Mouse (Mus musculus) stomach, embryonic 14.5 days (tissue): ENCODE measurements around the gene Atxn1. TPM values are rescaled to one million over a fixed set of nuclear protein-coding genes. Genes with fewer than 3 reads are reported as not detected.

Experiments used
- ATAC-seq: fragments of 200-750 bp; cut with Nextera tagmentation; 2 replicates; pipeline ENCODE4 v1.8.0; 2017; ENCODE audit warnings: low read depth, moderate TSS enrichment; ENCODE audit not compliant: insufficient number of reproducible peaks, insufficient read depth, low FRiP score
- H3K27ac ChIP-seq: fragments of 300-500 bp; sonication (generic); 2 replicates; pipeline ENCODE4 v1.5.1; 2014; ENCODE audit warnings: mild to moderate bottlenecking, low read length, moderate library complexity, mixed read lengths
- H3K27me3 ChIP-seq: fragments of 300-500 bp; sonication (generic); 2 replicates; pipeline ENCODE4 v1.6.1; 2014; ENCODE audit warnings: low read length, control low read depth, mixed read lengths; ENCODE audit not compliant: control insufficient read depth, insufficient read depth
- H3K36me3 ChIP-seq: fragments of 300-500 bp; sonication (generic); 2 replicates; pipeline ENCODE4 v1.6.1; 2014; ENCODE audit warnings: mild to moderate bottlenecking, control low read depth, low read length, moderate library complexity, mixed read lengths; ENCODE audit not compliant: control insufficient read depth, insufficient read depth
- H3K4me1 ChIP-seq: fragments of 300-500 bp; sonication (generic); 2 replicates; pipeline ENCODE4 v1.6.1; 2014; ENCODE audit warnings: low read length, control low read depth, mixed read lengths; ENCODE audit not compliant: control insufficient read depth, insufficient read depth
- H3K4me2 ChIP-seq: fragments of 300-500 bp; sonication (generic); replicated peaks from 2 replicates; pipeline ENCODE4 v1.6.1; 2014; ENCODE audit warnings: low read depth, low read length, control low read depth
- H3K4me3 ChIP-seq: fragments of 300-500 bp; sonication (generic); 2 replicates; pipeline ENCODE4 v1.5.1; 2014; ENCODE audit warnings: low read depth, low read length, control low read depth
- H3K9ac ChIP-seq: fragments of 300-500 bp; sonication (generic); replicated peaks from 2 replicates; pipeline ENCODE4 v1.6.1; 2014; ENCODE audit warnings: low read depth, mild to moderate bottlenecking, control low read depth, low read length, moderate library complexity, mixed read lengths
- H3K9me3 ChIP-seq: fragments of 300-500 bp; sonication (generic); 2 replicates; pipeline ENCODE4 v1.6.1; 2016; ENCODE audit warnings: low read depth, low read length, control low read depth; ENCODE audit not compliant: control insufficient read depth
- WGBS: fragments of 180-500 bp; shearing (Covaris S2); extraction: QIAGEN DNeasy Blood & Tissue Kit; methylation state at CpG from one replicate; pipeline ENCODE4 v1.1.7; 2014; 5-methylcytosine and 5-hydroxymethylcytosine counted together
- polyA plus RNA-seq: library from polyadenylated mRNA; unstranded; fragments of >200 nt; fragmentation: Nextera tagmentation; extraction: Ambion mirVana; gene quantifications from 2 replicates; pipeline ENCODE4 v1.2.1, GENCODE M21; 2014

Atxn1 gene
- polyA plus RNA-seq, 1 experiment from 2014 or later = 6.5 TPM

GRCm38 (mm10) chr13:45687581-45687980 lies 277.2 kb downstream of the Atxn1 start:
- H3K4me3 ChIP-seq = no peak overlapping the region
- H3K9ac ChIP-seq = no peak overlapping the region
- ATAC-seq = no peak
- no peaks in the 10 kb centered on the region for H3K27me3 ChIP-seq
- no peaks in the 10 kb centered on the region for H3K36me3 ChIP-seq
- WGBS = 91% methylated on average over 8 of the region's 8 CpGs
- H3K9me3 ChIP-seq = no peaks in the 10 kb centered on the region
- H3K4me2 ChIP-seq = no peak overlapping the region
- no peaks in the 10 kb centered on the region for H3K4me1 ChIP-seq
- no peak overlapping the region for H3K27ac ChIP-seq

GRCm38 (mm10) chr13:45686309-45686582 lies 278.6 kb downstream of the Atxn1 start:
- 39% methylated on average over 3 of the region's 3 CpGs for WGBS
- H3K27me3 ChIP-seq = no peaks in the 10 kb centered on the region
- H3K4me1 ChIP-seq = no peaks in the 10 kb centered on the region
- no peak overlapping the region for H3K9ac ChIP-seq
- no peaks in the 10 kb centered on the region for H3K36me3 ChIP-seq
- no peak overlapping the region for H3K4me3 ChIP-seq
- no peaks in the 10 kb centered on the region for H3K9me3 ChIP-seq
- no peak for ATAC-seq
- no peak overlapping the region for H3K27ac ChIP-seq
- H3K4me2 ChIP-seq = no peak overlapping the region

GRCm38 (mm10) chr13:45685575-45686308 lies 279.1 kb downstream of the Atxn1 start:
- WGBS = 80% methylated on average over 7 of the region's 7 CpGs
- H3K27me3 ChIP-seq = no peaks in the 10 kb centered on the region
- no peaks in the 10 kb centered on the region for H3K4me1 ChIP-seq
- H3K4me2 ChIP-seq = no peak overlapping the region
- no peaks in the 10 kb centered on the region for H3K36me3 ChIP-seq
- no peak overlapping the region for H3K27ac ChIP-seq
- H3K9ac ChIP-seq = no peak overlapping the region
- H3K4me3 ChIP-seq = no peak overlapping the region
- ATAC-seq = no peak
- no peaks in the 10 kb centered on the region for H3K9me3 ChIP-seq

GRCm38 (mm10) chr13:45684891-45685311 lies 279.9 kb downstream of the Atxn1 start:
- H3K27ac ChIP-seq = no peak overlapping the region
- ATAC-seq = no peak
- 83% methylated on average over 4 of the region's 4 CpGs for WGBS

GRCm38 (mm10) chr13:45683991-45684390 lies 280.8 kb downstream of the Atxn1 start:
- H3K36me3 ChIP-seq = no peaks in the 10 kb centered on the region
- H3K4me2 ChIP-seq = no peak overlapping the region
- no peaks in the 10 kb centered on the region for H3K4me1 ChIP-seq
- H3K27me3 ChIP-seq = no peaks in the 10 kb centered on the region
- 80% methylated on average over 3 of the region's 3 CpGs for WGBS
- H3K9me3 ChIP-seq = no peaks in the 10 kb centered on the region
- no peak overlapping the region for H3K9ac ChIP-seq
- ATAC-seq = no peak
- H3K4me3 ChIP-seq = no peak overlapping the region
- H3K27ac ChIP-seq = no peak overlapping the region

More at GRCm38 (mm10) chr13:45684891-45685311, 279.9 kb downstream of the Atxn1 start:
- Histone ChIP-seq H3K4me2 (no peak overlapping the region), H3K9me3 (no peaks in the 10 kb centered on the region), H3K27me3 (no peaks in the 10 kb centered on the region), H3K9ac (no peak overlapping the region), H3K4me3 (no peak overlapping the region), H3K4me1 (no peaks in the 10 kb centered on the region), H3K36me3 (no peaks in the 10 kb centered on the region)

GRCm38 (mm10) chr13:45681196-45681595 lies 283.6 kb downstream of the Atxn1 start:
- Histone ChIP-seq H3K27ac (no peak overlapping the region), H3K4me2 (no peak overlapping the region), H3K27me3 (no peaks in the 10 kb centered on the region), H3K9ac (no peak overlapping the region), H3K9me3 (no peaks in the 10 kb centered on the region), H3K4me1 (no peaks in the 10 kb centered on the region), H3K36me3 (no peaks in the 10 kb centered on the region), H3K4me3 (no peak overlapping the region)
- ATAC-seq = no peak
- 77% methylated on average over 5 of the region's 5 CpGs for WGBS

GRCm38 (mm10) chr13:45680651-45681050 lies 284.2 kb downstream of the Atxn1 start:
- H3K9ac ChIP-seq = no peak overlapping the region
- 75% methylated on average over 5 of the region's 5 CpGs for WGBS

GRCm38 (mm10) chr13:45679096-45679495 lies 285.7 kb downstream of the Atxn1 start:
- H3K36me3 ChIP-seq = no peaks in the 10 kb centered on the region
- WGBS = 96% methylated on average over 1 of the region's 1 CpGs
- H3K9me3 ChIP-seq = no peaks in the 10 kb centered on the region
- no peak overlapping the region for H3K4me3 ChIP-seq
- H3K4me1 ChIP-seq = no peaks in the 10 kb centered on the region
- H3K9ac ChIP-seq = no peak overlapping the region
- no peak overlapping the region for H3K4me2 ChIP-seq
- no peak for ATAC-seq
- H3K27ac ChIP-seq = no peak overlapping the region
- no peaks in the 10 kb centered on the region for H3K27me3 ChIP-seq

More at GRCm38 (mm10) chr13:45680651-45681050, 284.2 kb downstream of the Atxn1 start:
- H3K27me3 ChIP-seq = no peaks in the 10 kb centered on the region
- H3K36me3 ChIP-seq = no peaks in the 10 kb centered on the region
- H3K27ac ChIP-seq = no peak overlapping the region
- no peaks in the 10 kb centered on the region for H3K4me1 ChIP-seq
- H3K4me3 ChIP-seq = no peak overlapping the region
- no peak for ATAC-seq
- no peaks in the 10 kb centered on the region for H3K9me3 ChIP-seq
- no peak overlapping the region for H3K4me2 ChIP-seq

- Histone ChIP-seq H3K9me3 (no peaks in the 10 kb centered on the region), H3K4me1 (no peaks in the 10 kb centered on the region), H3K36me3 (no peaks in the 10 kb centered on the region), H3K9ac (no peak overlapping the region), H3K4me2 (no peak overlapping the region), H3K27me3 (no peaks in the 10 kb centered on the region), H3K4me3 (no peak overlapping the region), H3K27ac (no peak overlapping the region)
- ATAC-seq = no peak
- WGBS = 72% methylated on average over 2 of the region's 2 CpGs
These were observed 292.2 kb downstream of the Atxn1 start for GRCm38 (mm10) chr13:45672628-45673027.
